Mouse (Mus musculus) common myeloid progenitor, adult 5-6 weeks (primary cell): Measurements from ENCODE around the gene Eif2b2. TPM values are rescaled to one million over a fixed set of nuclear protein-coding genes. Genes with fewer than 3 reads are reported as not detected.

Experiments
- ATAC-seq: replicated peaks from 2 replicates; pipeline ENCODE4 v1.8.0; 2016; ENCODE audit warnings: low read depth, mild to moderate bottlenecking, moderate TSS enrichment, inconsistent platforms; ENCODE audit not compliant: poor library complexity, severe bottlenecking
- total RNA-seq: library from RNA; stranded (forward); fragments of 200-1000, 187-1606 nt; gene quantifications from 2 replicates; pipeline ENCODE4 v1.2.3, GENCODE M21; 2017

The Eif2b2 gene
- total RNA-seq, 1 experiment from 2014 or later: 82.3 TPM

DNA sequence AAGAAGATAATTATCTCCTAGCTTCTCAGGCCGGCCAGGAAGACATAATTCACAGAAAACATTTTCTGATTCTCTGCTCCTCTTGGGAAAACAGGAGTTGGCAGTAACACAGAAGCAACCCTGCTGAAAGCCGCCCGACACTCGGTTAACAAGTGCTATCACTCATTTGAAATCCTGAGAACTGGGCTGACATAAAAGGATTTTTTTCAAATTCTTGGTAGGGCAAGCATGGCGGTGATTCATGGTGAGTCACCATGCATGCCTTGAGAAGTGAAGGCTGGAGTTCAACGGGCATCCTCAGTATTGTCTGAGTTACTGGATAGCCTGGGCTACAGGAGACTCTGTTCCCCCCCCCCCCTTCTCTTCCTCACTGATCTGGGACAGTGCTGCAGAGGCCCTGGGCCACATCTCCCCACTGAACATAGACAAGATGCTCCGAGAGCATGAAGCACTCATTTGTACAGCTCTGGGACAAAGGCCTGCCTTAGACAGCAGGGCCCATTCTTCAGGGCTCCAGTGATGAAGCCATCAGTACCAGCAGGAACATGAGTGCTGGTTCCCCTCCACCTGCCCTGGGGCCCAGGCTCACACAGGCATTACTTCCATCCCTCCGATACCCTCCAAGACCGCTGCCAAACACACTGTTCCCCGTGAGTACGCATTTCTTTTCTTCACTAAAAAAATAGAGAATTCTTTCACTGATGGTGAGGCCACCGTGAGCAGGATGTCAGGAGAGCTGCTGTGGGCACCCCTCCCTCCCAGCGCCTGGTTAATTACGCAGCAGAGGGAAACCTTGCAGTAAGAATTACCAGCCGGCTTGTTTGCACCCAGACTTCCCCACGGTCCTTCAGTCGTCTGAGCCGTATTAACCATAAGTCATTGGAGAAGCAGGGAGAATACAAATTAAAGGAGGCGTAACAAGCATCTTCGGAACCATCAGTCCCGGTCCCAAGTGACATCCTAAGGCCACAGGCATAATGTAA lies 14.4 kb downstream of the Eif2b2 start:
- no peak for ATAC-seq

DNA sequence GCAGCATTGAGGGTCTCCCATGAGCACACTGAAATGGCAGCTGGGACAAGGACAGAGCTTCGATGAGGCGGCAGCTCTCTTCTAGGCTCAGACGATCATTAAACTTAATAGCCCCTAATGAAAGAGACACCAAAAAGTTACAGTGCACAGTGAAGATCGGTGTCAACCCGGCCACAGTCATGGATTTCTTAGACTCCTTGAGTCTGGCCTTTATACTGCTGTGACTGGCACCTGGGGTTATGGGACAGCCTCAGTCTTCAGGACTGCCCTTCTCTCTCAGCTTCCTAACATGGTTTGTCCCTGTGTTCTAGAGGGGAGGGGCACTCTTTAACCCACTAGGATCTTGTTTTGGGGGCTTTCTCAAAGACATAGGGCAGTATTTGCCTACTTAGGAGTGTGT lies 18.3 kb downstream of the Eif2b2 start:
- ATAC-seq: no peak

GRCm38 (mm10) chr12:85252083-85252482 lies 32.8 kb downstream of the Eif2b2 start:
- no peak for ATAC-seq

GRCm38 (mm10) chr12:85256074-85256751 lies 36.9 kb downstream of the Eif2b2 start:
- 0 out of 2 replicates have a peak, but pooled peaks have one; percentile 15 for ATAC-seq

- ATAC-seq: peak; percentile 91
These were observed 37.8 kb downstream of the Eif2b2 start for GRCm38 (mm10) chr12:85257008-85257639.

- ATAC-seq: no peak
These were observed 43.2 kb downstream of the Eif2b2 start for GRCm38 (mm10) chr12:85262489-85262888.

DNA sequence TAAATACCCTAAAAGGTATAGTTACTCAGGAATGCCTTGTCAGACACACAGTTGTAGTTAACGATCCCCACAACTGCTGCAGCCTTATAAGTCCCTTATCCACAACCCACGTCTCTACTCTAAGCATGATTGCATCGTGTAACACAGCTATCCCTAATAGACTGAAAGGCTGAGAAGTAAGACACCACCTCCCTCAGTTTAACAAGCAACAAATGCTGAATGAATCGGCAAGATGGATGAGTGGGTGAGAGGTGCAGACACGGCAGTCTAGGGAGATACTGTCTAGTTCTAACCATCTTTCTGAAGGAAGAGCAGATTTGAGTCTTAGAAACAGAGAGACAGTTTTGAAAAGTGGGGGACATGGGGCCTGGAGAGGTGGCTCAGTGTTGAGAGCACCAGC lies 43.9 kb downstream of the Eif2b2 start:
- ATAC-seq: no peak

- ATAC-seq: no peak
These were observed 45.2 kb downstream of the Eif2b2 start for GRCm38 (mm10) chr12:85264531-85264930.

- no peak for ATAC-seq
These were observed 45.7 kb downstream of the Eif2b2 start for GRCm38 (mm10) chr12:85264940-85265339.

DNA sequence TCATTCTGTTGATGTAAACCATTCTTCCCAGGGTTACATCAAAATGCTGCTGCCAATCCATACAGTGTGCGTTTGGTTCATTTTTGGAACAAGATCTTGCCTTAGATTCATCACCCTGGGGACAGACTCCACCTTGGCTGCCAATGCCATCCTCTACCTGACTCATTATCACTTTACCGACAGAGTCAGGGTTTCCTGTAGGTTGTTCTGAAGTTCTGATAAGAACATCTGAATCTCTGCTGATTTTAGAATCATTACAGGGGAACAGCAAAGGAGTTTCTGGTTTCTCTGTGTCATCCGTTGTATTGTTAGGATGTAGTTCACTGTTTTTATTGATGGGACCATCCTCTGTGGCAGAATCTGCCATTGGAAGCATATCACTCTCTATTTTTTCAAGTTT lies 47.0 kb downstream of the Eif2b2 start:
- ATAC-seq: no peak

DNA sequence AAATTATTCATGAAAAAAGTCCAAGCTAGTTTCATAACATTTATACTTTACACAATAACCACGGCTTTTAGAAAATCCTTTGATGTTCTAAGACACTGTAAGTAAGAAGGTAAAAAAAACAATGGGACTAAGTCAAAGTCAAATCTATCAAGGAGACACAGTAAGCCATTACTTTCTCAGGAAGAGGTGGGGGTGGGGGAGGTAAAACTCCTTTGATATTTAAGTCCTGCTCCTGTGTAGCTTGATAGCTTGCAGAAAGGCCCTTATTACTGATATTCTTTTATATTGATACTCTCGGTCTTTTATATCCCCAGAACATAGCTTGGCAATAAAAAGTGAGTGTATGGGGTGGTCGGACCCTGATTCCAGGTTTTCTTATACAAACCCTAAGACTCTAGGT lies 50.5 kb downstream of the Eif2b2 start:
- no peak for ATAC-seq

DNA sequence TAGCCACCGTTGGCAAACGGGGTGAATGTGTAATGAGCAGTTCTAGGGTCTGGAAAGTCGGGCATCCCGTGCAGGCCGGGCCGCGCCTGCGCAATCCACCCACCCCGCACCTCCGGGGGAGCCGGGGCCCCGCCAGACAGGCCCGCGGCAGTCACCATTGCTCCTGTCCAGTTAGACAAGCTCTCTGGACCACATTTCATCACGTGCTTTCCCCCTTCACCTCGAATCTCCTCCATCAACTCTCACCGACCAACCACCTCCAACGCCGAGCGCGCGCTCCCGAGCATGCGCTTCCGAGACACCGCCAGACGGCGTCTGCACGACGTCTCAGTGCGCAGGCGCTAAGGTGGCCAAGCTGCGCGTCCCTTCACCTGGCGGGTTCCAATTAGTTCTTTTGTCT lies 51.0 kb downstream of the Eif2b2 start, which contains the start of gene Mlh3:
TSS of gene Mlh3 (minus strand) at position 281 of the 400 bp plus-strand sequence.
- peak; percentile 87 for ATAC-seq

DNA sequence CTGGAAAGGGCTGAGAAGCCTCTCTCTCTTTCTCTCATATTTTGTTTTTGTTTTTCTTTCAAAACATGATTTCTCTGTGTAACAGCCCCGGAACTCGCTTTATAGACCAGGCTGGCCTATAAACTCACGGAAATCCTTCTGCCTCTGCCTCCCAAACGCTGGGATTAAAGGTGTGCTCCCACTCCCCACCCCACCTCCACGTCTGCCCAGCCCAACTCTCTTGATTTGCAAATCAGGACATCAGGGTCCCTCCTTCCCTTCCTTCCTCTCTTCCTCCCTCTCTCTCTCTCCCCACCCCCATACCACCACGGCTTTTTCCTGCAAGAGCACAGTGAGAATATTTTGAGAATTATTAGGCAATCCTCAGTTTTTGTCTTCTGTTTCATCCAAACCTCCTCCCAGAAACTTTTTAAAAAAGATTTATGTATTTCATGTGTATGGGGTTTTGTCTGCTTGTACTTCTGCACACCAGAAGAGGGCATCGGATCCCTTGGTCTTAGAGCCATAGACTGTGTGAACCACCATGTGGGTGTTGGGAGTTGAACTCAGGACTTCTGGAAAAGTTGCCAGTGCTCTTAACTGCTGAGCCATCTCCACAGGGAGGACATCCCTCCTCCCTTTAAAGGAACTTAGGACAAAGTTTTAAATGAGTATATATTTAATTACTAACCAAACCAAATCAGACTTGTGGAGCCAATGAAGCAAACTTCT lies 52.0 kb downstream of the Eif2b2 start:
- ATAC-seq: no peak

- ATAC-seq: no peak
These were observed 52.5 kb downstream of the Eif2b2 start for GRCm38 (mm10) chr12:85271843-85272206.

GRCm38 (mm10) chr12:85273508-85273907 lies 54.2 kb downstream of the Eif2b2 start:
- ATAC-seq: no peak

Other genes starting within 250 kb of the Eif2b2 start
- 121 and 151 TPM in 2 replicates for gene Fcf1, start 248.6 kb upstream of the Eif2b2 start, total RNA-seq
- gene Arel1, start 248.6 kb upstream of the Eif2b2 start, total RNA-seq: 26.7 and 29.2 TPM in 2 replicates
- gene Ylpm1, start 223.2 kb upstream of the Eif2b2 start, total RNA-seq: 110 and 112 TPM in 2 replicates
- gene Prox2, start 108.7 kb upstream of the Eif2b2 start, total RNA-seq: 3.7 and 5.9 TPM in 2 replicates
- 165 and 185 TPM in 2 replicates for gene Dlst, start 108.6 kb upstream of the Eif2b2 start, total RNA-seq
- gene Rps6kl1, start 68.2 kb upstream of the Eif2b2 start, total RNA-seq: 0.15 TPM in 1 of 2 replicates, not detected in the other
- gene Pgf, start 41.7 kb upstream of the Eif2b2 start, total RNA-seq: not detected in 2 replicates
- gene Mlh3, start 51.1 kb downstream of the Eif2b2 start, total RNA-seq: 11.8 and 14.3 TPM in 2 replicates
- 46.1 and 81.3 TPM in 2 replicates for gene Acyp1, start 69.0 kb downstream of the Eif2b2 start, total RNA-seq
- 0.27 and 0.58 TPM in 2 replicates for gene Zc2hc1c, start 69.1 kb downstream of the Eif2b2 start, total RNA-seq
- 30.5 and 33.5 TPM in 2 replicates for gene Nek9, start 119.9 kb downstream of the Eif2b2 start, total RNA-seq
- 111 and 156 TPM in 2 replicates for gene Tmed10, start 155.4 kb downstream of the Eif2b2 start, total RNA-seq